Mouse (Mus musculus): ENCODE results near the gene Trim28.

GRCm38 (mm10) chr7:13054287-13055010 lies 55.5 kb downstream of the Trim28 start, which contains the start of gene Mzf1:
- TF ChIP-seq CTCF (IDR thresholded peaks at IDR 0.05; ENCODE audit: low read depth): no peak
- no peak for TF ChIP-seq EP300 (IDR thresholded peaks at IDR 0.05; ENCODE audit: low read depth)

Measured in liver, embryonic 14.5 days (tissue).